Mouse (Mus musculus) kidney, adult 2 months (tissue): ENCODE data around the gene Ak1. TPM values are rescaled to one million over a fixed set of nuclear protein-coding genes. Genes with fewer than 3 reads are reported as not detected.

Experiments
- DNase-seq: peaks from one replicate; pipeline ENCODE4 v3.0.0; 2021
- H3K27ac ChIP-seq: fragments of 200-500 bp; 2 replicates; pipeline ENCODE4 v1.5.1; 2012; ENCODE audit warnings: low read depth, low read length, control low read depth, inconsistent platforms; ENCODE audit not compliant: insufficient read depth
- H3K27me3 ChIP-seq: fragments of 200-500 bp; replicated peaks from 2 replicates; pipeline ENCODE4 v1.6.1; 2012; ENCODE audit warnings: mild to moderate bottlenecking, moderate library complexity, low read length, inconsistent platforms; ENCODE audit not compliant: control insufficient read depth, insufficient read depth
- H3K36me3 ChIP-seq: fragments of 200-500 bp; 2 replicates; pipeline ENCODE4 v1.6.1; 2012; ENCODE audit warnings: mild to moderate bottlenecking, moderate library complexity, low read length, inconsistent platforms; ENCODE audit not compliant: control insufficient read depth, insufficient read depth
- H3K4me1 ChIP-seq: fragments of 200-500 bp; 2 replicates; pipeline ENCODE4 v1.6.1; 2011; ENCODE audit warnings: low read length; ENCODE audit not compliant: control insufficient read depth, insufficient read depth
- H3K4me3 ChIP-seq: fragments of 200-500 bp; 2 replicates; pipeline ENCODE4 v1.5.1; 2011; ENCODE audit warnings: mild to moderate bottlenecking, low read depth, low read length, control low read depth; ENCODE audit not compliant: insufficient read depth
- CTCF ChIP-seq: fragments of 200-500 bp; conservative IDR thresholded peaks from 2 replicates; pipeline ENCODE4 v1.5.1; 2011; ENCODE audit warnings: low read depth, mild to moderate bottlenecking, control low read depth, low read length, moderate library complexity, mixed read lengths; ENCODE audit not compliant: insufficient read depth, insufficient read length
- POLR2A ChIP-seq: fragments of 200-500 bp; IDR thresholded peaks from one replicate; pipeline ENCODE4 v1.6.1; 2011; ENCODE audit warnings: low read depth, low read length, control low read depth
- WGBS: fragments of 180-500 bp; shearing (Covaris S2); methylation state at CpG from one replicate; pipeline ENCODE4 v1.1.7; 2018; 5-methylcytosine and 5-hydroxymethylcytosine counted together
- polyA plus RNA-seq: library from polyadenylated mRNA; depleted of rRNA; stranded (reverse); fragments of >200 nt; gene quantifications from 2 replicates; pipeline ENCODE4 v1.2.3, GENCODE M21; 2012

The Ak1 gene
- polyA plus RNA-seq, 1 experiment = 47.4 TPM

GRCm38 (mm10) chr2:32578146-32579046 is 43.2 kb upstream of the Ak1 start:
- H3K4me3 ChIP-seq = no peak overlapping the region
- H3K27ac ChIP-seq = no peak overlapping the region
- WGBS = 34% methylated on average over 25 of the region's 30 CpGs
- H3K4me1 ChIP-seq = no peaks in the 10 kb centered on the region
- peak; percentile 55 for DNase-seq
- no peaks in the 10 kb centered on the region for H3K36me3 ChIP-seq
- no peak for TF ChIP-seq POLR2A
- no peak for TF ChIP-seq CTCF
- H3K27me3 ChIP-seq = no peaks in the 10 kb centered on the region

GRCm38 (mm10) chr2:32581450-32582095 is 40.0 kb upstream of the Ak1 start:
- H3K4me3 ChIP-seq = no peak overlapping the region
- WGBS = 49% methylated on average over 19 of the region's 19 CpGs
- H3K4me1 ChIP-seq = no peaks in the 10 kb centered on the region
- no peaks in the 10 kb centered on the region for H3K27me3 ChIP-seq
- no peak for TF ChIP-seq CTCF
- no peak for TF ChIP-seq POLR2A
- DNase-seq = peak; percentile 40
- H3K27ac ChIP-seq = no peak overlapping the region
- no peaks in the 10 kb centered on the region for H3K36me3 ChIP-seq

GRCm38 (mm10) chr2:32582830-32583799 is 38.4 kb upstream of the Ak1 start:
- no peaks in the 10 kb centered on the region for H3K4me1 ChIP-seq
- WGBS = 15% methylated on average over 37 of the region's 37 CpGs

GRCm38 (mm10) chr2:32585149-32585714 is 36.3 kb upstream of the Ak1 start:
- Histone ChIP-seq H3K27me3 (no peaks in the 10 kb centered on the region), H3K4me1 (no peaks in the 10 kb centered on the region), H3K36me3 (no peaks in the 10 kb centered on the region), H3K27ac (no peak overlapping the region), H3K4me3 (no peak overlapping the region)
- no peak for DNase-seq
- TF ChIP-seq POLR2A (no peak), CTCF (no peak)
- WGBS = 92% methylated on average over 7 of the region's 7 CpGs

More at GRCm38 (mm10) chr2:32582830-32583799, 38.4 kb upstream of the Ak1 start:
- Histone ChIP-seq H3K27ac (no peak overlapping the region), H3K36me3 (no peaks in the 10 kb centered on the region), H3K27me3 (no peaks in the 10 kb centered on the region), H3K4me3 (no peak overlapping the region)
- peak; percentile 99 for TF ChIP-seq CTCF
- no peak for TF ChIP-seq POLR2A
- peak; percentile 88 for DNase-seq

GRCm38 (mm10) chr2:32586871-32587351 is 34.6 kb upstream of the Ak1 start, which contains the start of gene St6galnac4:
Gene St6galnac4, plus strand, starts transcription at chr2:32587095.
- H3K27me3 ChIP-seq = no peaks in the 10 kb centered on the region
- 2% methylated on average over 38 of the region's 38 CpGs for WGBS
- H3K4me1 ChIP-seq = no peaks in the 10 kb centered on the region
- peak within 1 kb of the TSS; percentile 71 for H3K4me3 ChIP-seq
- TF ChIP-seq CTCF (0 out of 2 replicates have a peak, but pooled peaks have one; percentile 15), POLR2A (no peak)
- no peaks in the 10 kb centered on the region for H3K36me3 ChIP-seq
- H3K27ac ChIP-seq = peak within 1 kb of the TSS; percentile 76
- DNase-seq = peak; percentile 92

- peak overlapping the region; percentile 76 for H3K27ac ChIP-seq
- no peaks in the 10 kb centered on the region for H3K4me1 ChIP-seq
- no peaks in the 10 kb centered on the region for H3K27me3 ChIP-seq
- WGBS = 51% methylated on average over 9 of the region's 9 CpGs
- peak overlapping the region; percentile 71 for H3K4me3 ChIP-seq
- TF ChIP-seq CTCF (no peak), POLR2A (no peak)
- H3K36me3 ChIP-seq = no peaks in the 10 kb centered on the region
- DNase-seq = peak; percentile 57
Measured at GRCm38 (mm10) chr2:32587731-32588321, 33.7 kb upstream of the Ak1 start.
